Mouse (Mus musculus): Measurements from ENCODE around the gene Tcf20.

GRCm38 (mm10) chr15:82931436-82931835 lies 56.2 kb downstream of the Tcf20 start:
- TF ChIP-seq CTCF (IDR thresholded peaks at IDR 0.05; ENCODE audit: low read depth, low read length) (no peak), GATA1 (IDR thresholded peaks at IDR 0.05; ENCODE audit: borderline replicate concordance, low read length) (no peak)
